Mouse (Mus musculus): ENCODE measurements around the gene Ccl25. TPM values are rescaled to one million over a fixed set of nuclear protein-coding genes. Genes with fewer than 3 reads are reported as not detected.

Ccl25 gene
- total and polyA plus RNA-seq, 2 experiments from 2014 or later: 5.9 to 17.9 TPM

GRCm38 (mm10) chr8:4305838-4306237, 19.2 kb upstream of the Ccl25 start:
- no peak for DNase-seq (ENCODE audit: low spot score)
- Histone ChIP-seq H3K4me1 (ENCODE audit: insufficient read depth, low read length) (no peaks in the 10 kb centered on the region), H3K4me3 (ENCODE audit: low read length) (no peak overlapping the region), H3K36me3 (ENCODE audit: insufficient read depth, low read length) (peaks cover 68% of the 10 kb centered on the region), H3K9me3 (ENCODE audit: low read length) (no peaks in the 10 kb centered on the region), H3K4me2 (ENCODE audit: low read depth, low read length) (no peak overlapping the region), H3K9ac (replicated peaks; ENCODE audit: low read length) (no peak overlapping the region), H3K27me3 (ENCODE audit: insufficient read depth, low read length) (no peaks in the 10 kb centered on the region), H3K27ac (no peak overlapping the region)
- no peak for TF ChIP-seq CTCF (IDR thresholded peaks at IDR 0.05; ENCODE audit: low read depth)
- 92% methylated on average over 2 of the region's 2 CpGs for WGBS
- ATAC-seq: no peak

- DNase-seq (ENCODE audit: low spot score) (no peak), ATAC-seq (no peak)
- Histone ChIP-seq H3K4me2 (ENCODE audit: low read depth, low read length) (no peak overlapping the region), H3K4me3 (ENCODE audit: low read length) (no peak overlapping the region), H3K27ac (no peak overlapping the region), H3K9me3 (ENCODE audit: low read length) (no peaks in the 10 kb centered on the region), H3K4me1 (ENCODE audit: insufficient read depth, low read length) (no peaks in the 10 kb centered on the region), H3K27me3 (ENCODE audit: insufficient read depth, low read length) (no peaks in the 10 kb centered on the region), H3K36me3 (ENCODE audit: insufficient read depth, low read length) (peaks cover 24% of the 10 kb centered on the region), H3K9ac (replicated peaks; ENCODE audit: low read length) (no peak overlapping the region)
- no peak for TF ChIP-seq CTCF (IDR thresholded peaks at IDR 0.05; ENCODE audit: low read depth)
These were observed 12.9 kb upstream of the Ccl25 start for GRCm38 (mm10) chr8:4312104-4312503.

GRCm38 (mm10) chr8:4313254-4314124, 11.5 kb upstream of the Ccl25 start:
- TF ChIP-seq CTCF (IDR thresholded peaks at IDR 0.05; ENCODE audit: low read depth): no peak
- no peak overlapping the region for H3K9ac ChIP-seq (replicated peaks; ENCODE audit: low read length)
- no peaks in the 10 kb centered on the region for H3K9me3 ChIP-seq (ENCODE audit: low read length)
- 75% methylated on average over 3 of the region's 3 CpGs for WGBS
- no peak for DNase-seq (ENCODE audit: low spot score)
- no peak for ATAC-seq
- H3K4me3 ChIP-seq (ENCODE audit: low read length): no peak overlapping the region
- no peaks in the 10 kb centered on the region for H3K4me1 ChIP-seq (ENCODE audit: insufficient read depth, low read length)
- H3K27me3 ChIP-seq (ENCODE audit: insufficient read depth, low read length): no peaks in the 10 kb centered on the region
- no peak overlapping the region for H3K27ac ChIP-seq
- peaks cover 20% of the 10 kb centered on the region for H3K36me3 ChIP-seq (ENCODE audit: insufficient read depth, low read length)
- H3K4me2 ChIP-seq (ENCODE audit: low read depth, low read length): no peak overlapping the region

- Histone ChIP-seq H3K27ac (no peak overlapping the region), H3K4me1 (ENCODE audit: insufficient read depth, low read length) (no peaks in the 10 kb centered on the region), H3K4me2 (ENCODE audit: low read depth, low read length) (no peak overlapping the region), H3K4me3 (ENCODE audit: low read length) (no peak overlapping the region), H3K9me3 (ENCODE audit: low read length) (no peaks in the 10 kb centered on the region), H3K9ac (replicated peaks; ENCODE audit: low read length) (no peak overlapping the region), H3K36me3 (ENCODE audit: insufficient read depth, low read length) (peaks cover 14% of the 10 kb centered on the region), H3K27me3 (ENCODE audit: insufficient read depth, low read length) (no peaks in the 10 kb centered on the region)
- TF ChIP-seq CTCF (IDR thresholded peaks at IDR 0.05; ENCODE audit: low read depth): no peak
- ATAC-seq (no peak), DNase-seq (ENCODE audit: low spot score) (no peak)
- WGBS: 93% methylated on average over 3 of the region's 3 CpGs
These were observed 10.2 kb upstream of the Ccl25 start for GRCm38 (mm10) chr8:4314852-4315251.

- H3K27ac ChIP-seq: no peak overlapping the region
- no peak overlapping the region for H3K4me3 ChIP-seq (ENCODE audit: low read length)
- H3K36me3 ChIP-seq (ENCODE audit: insufficient read depth, low read length): no peaks in the 10 kb centered on the region
- WGBS: 95% methylated on average over 5 of the region's 5 CpGs
- no peak for TF ChIP-seq CTCF (IDR thresholded peaks at IDR 0.05; ENCODE audit: low read depth)
- no peaks in the 10 kb centered on the region for H3K27me3 ChIP-seq (ENCODE audit: insufficient read depth, low read length)
- H3K9me3 ChIP-seq (ENCODE audit: low read length): no peaks in the 10 kb centered on the region
- H3K4me1 ChIP-seq (ENCODE audit: insufficient read depth, low read length): 0 out of 2 replicates have a peak, but pooled peaks cover under 1% of the 10 kb centered on the region
- H3K4me2 ChIP-seq (ENCODE audit: low read depth, low read length): no peak overlapping the region
- H3K9ac ChIP-seq (replicated peaks; ENCODE audit: low read length): no peak overlapping the region
- ATAC-seq (no peak), DNase-seq (ENCODE audit: low spot score) (no peak)
These were observed 6.9 kb upstream of the Ccl25 start for GRCm38 (mm10) chr8:4318124-4318523.

GRCm38 (mm10) chr8:4318796-4319572, 6.0 kb upstream of the Ccl25 start:
- Histone ChIP-seq H3K36me3 (ENCODE audit: insufficient read depth, low read length) (no peaks in the 10 kb centered on the region), H3K4me3 (ENCODE audit: low read length) (no peak overlapping the region), H3K27me3 (ENCODE audit: insufficient read depth, low read length) (no peaks in the 10 kb centered on the region), H3K27ac (no peak overlapping the region), H3K4me1 (ENCODE audit: insufficient read depth, low read length) (peaks cover 8% of the 10 kb centered on the region; the same call in 1 of the 2 replicates), H3K9me3 (ENCODE audit: low read length) (no peaks in the 10 kb centered on the region), H3K4me2 (ENCODE audit: low read depth, low read length) (no peak overlapping the region), H3K9ac (replicated peaks; ENCODE audit: low read length) (no peak overlapping the region)
- DNase-seq (ENCODE audit: low spot score) (no peak), ATAC-seq (no peak)
- TF ChIP-seq CTCF (IDR thresholded peaks at IDR 0.05; ENCODE audit: low read depth): no peak
- 83% methylated on average over 2 of the region's 2 CpGs for WGBS

- H3K4me1 ChIP-seq (ENCODE audit: insufficient read depth, low read length): peaks cover 8% of the 10 kb centered on the region; the same call in 1 of the 2 replicates
- no peak for ATAC-seq
These were observed 5.5 kb upstream of the Ccl25 start for GRCm38 (mm10) chr8:4319573-4319872.

More at GRCm38 (mm10) chr8:4319573-4319872, 5.5 kb upstream of the Ccl25 start:
- no peaks in the 10 kb centered on the region for H3K27me3 ChIP-seq (ENCODE audit: insufficient read depth, low read length)
- H3K4me2 ChIP-seq (ENCODE audit: low read depth, low read length): no peak overlapping the region
- no peak for TF ChIP-seq CTCF (IDR thresholded peaks at IDR 0.05; ENCODE audit: low read depth)
- no peaks in the 10 kb centered on the region for H3K9me3 ChIP-seq (ENCODE audit: low read length)
- H3K27ac ChIP-seq: no peak overlapping the region
- DNase-seq (ENCODE audit: low spot score): no peak
- no peaks in the 10 kb centered on the region for H3K36me3 ChIP-seq (ENCODE audit: insufficient read depth, low read length)
- no peak overlapping the region for H3K4me3 ChIP-seq (ENCODE audit: low read length)
- no peak overlapping the region for H3K9ac ChIP-seq (replicated peaks; ENCODE audit: low read length)
- WGBS: 95% methylated on average over 11 of the region's 11 CpGs

Measured in hindbrain, postnatal 0 days (tissue).